Mouse (Mus musculus) G1E (cell line): ENCODE results near the gene Msx1.

ENCODE experiments used
- CTCF ChIP-seq: IDR thresholded peaks from 2 replicates; pipeline ENCODE4 v1.5.1; 2012; ENCODE audit warnings: low read depth, low read length, inconsistent platforms, mixed read lengths
- TAL1 ChIP-seq: conservative IDR thresholded peaks from 2 replicates; pipeline ENCODE4 v1.6.1; 2012; ENCODE audit warnings: low read depth, low read length, inconsistent platforms, mixed read lengths

DNA sequence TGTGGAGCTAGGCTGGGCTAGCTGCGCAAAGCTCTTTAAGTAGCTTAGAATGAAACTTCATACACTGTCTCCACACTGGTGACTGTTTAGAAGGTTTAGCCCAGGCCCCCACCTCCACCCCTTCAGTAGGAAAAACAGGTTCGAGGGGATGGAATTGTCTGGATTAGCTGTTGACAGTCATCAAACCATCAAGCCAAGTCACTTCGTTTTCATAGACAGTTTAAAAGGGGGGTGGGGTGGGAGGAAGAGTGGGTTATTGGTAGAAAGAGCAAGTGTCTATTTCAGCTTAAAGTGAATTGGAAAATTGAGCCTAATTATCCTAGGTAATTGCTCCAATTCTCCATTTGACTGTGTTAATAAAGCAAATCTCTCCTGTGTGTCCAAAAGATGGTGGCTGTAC lies 4.4 kb downstream of the Msx1 start:
- no peak for TF ChIP-seq CTCF
- TF ChIP-seq TAL1 = no peak
